Mouse (Mus musculus) G1E (cell line): Measurements from ENCODE around the gene Rrn3.

Source experiments
- CTCF ChIP-seq: IDR thresholded peaks from 2 replicates; pipeline ENCODE4 v1.5.1; 2012; ENCODE audit warnings: low read depth, low read length, inconsistent platforms, mixed read lengths
- GATA1 ChIP-seq: IDR thresholded peaks from 2 replicates; pipeline ENCODE4 v1.6.1; 2012; ENCODE audit warnings: borderline replicate concordance, low read length, inconsistent platforms, mixed read lengths
- TAL1 ChIP-seq: conservative IDR thresholded peaks from 2 replicates; pipeline ENCODE4 v1.6.1; 2012; ENCODE audit warnings: low read depth, low read length, inconsistent platforms, mixed read lengths

DNA sequence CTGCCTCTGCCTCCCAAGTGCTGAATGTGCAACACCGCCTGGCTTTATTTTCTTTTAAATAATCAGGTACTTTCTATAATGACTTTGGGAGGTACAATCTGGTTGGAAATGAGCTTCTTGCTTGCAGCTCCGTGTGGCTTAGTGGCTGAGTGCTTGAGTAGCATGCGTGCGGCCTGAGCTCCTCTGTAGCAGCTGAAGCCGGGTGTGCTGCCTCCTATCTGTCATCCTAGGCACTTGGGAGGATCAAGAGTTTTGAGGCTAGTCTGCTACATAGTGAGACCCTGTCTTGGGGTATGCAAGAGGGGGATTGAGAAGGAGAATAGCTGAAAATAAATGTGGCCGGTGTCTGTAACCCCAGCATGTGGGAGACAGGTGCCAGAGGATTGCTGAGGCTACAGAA is 31.6 kb downstream of the Rrn3 start:
- TF ChIP-seq CTCF (no peak), TAL1 (no peak), GATA1 (no peak)
